Mouse (Mus musculus) frontal cortex, adult (tissue): ENCODE data around the gene Slc4a8.
A peak's percentile ranks its signal among the peaks of the same experiment; 100 is the strongest.
"Not testable (repeated sequence)": the region's sequence is repeated elsewhere in the genome, so short reads cannot be mapped to it uniquely, and the experiment has no call there.

ENCODE experiments used
- ATAC-seq: cut with Nextera tagmentation; 2 replicates; pipeline ENCODE4 v1.9.2; 2017; ENCODE audit warnings: mild to moderate bottlenecking, moderate library complexity, mixed read lengths; ENCODE audit not compliant: low TSS enrichment

The Slc4a8 gene

GRCm38 (mm10) chr15:100773859-100774258 is 12.3 kb downstream of the Slc4a8 start:
- ATAC-seq, result not testable (repeated sequence)

- ATAC-seq, result no peak
These were observed 13.9 kb downstream of the Slc4a8 start for GRCm38 (mm10) chr15:100775189-100776166.

- ATAC-seq, result no peak
These were observed 14.9 kb downstream of the Slc4a8 start for GRCm38 (mm10) chr15:100776424-100776823.

GRCm38 (mm10) chr15:100777020-100778016 is 15.8 kb downstream of the Slc4a8 start:
- ATAC-seq, result peak; percentile 72

- ATAC-seq, result 0 out of 2 replicates have a peak, but pooled peaks have one; percentile 11
These were observed 18.3 kb downstream of the Slc4a8 start for GRCm38 (mm10) chr15:100779896-100780295.

- no peak for ATAC-seq
These were observed 21.9 kb downstream of the Slc4a8 start for GRCm38 (mm10) chr15:100783244-100783987.

- ATAC-seq, result no peak
These were observed 28.7 kb downstream of the Slc4a8 start for GRCm38 (mm10) chr15:100790219-100790618.

- no peak for ATAC-seq
These were observed 30.8 kb downstream of the Slc4a8 start for GRCm38 (mm10) chr15:100792324-100792723.

GRCm38 (mm10) chr15:100800914-100801313 is 39.4 kb downstream of the Slc4a8 start:
- ATAC-seq, result no peak

GRCm38 (mm10) chr15:100808062-100808461 is 46.5 kb downstream of the Slc4a8 start:
- no peak for ATAC-seq

GRCm38 (mm10) chr15:100808484-100808883 is 46.9 kb downstream of the Slc4a8 start:
- no peak for ATAC-seq

- no peak for ATAC-seq
These were observed 48.7 kb downstream of the Slc4a8 start for GRCm38 (mm10) chr15:100810243-100810642.

- ATAC-seq, result 0 out of 2 replicates have a peak, but pooled peaks have one; percentile 4
These were observed 52.0 kb downstream of the Slc4a8 start for GRCm38 (mm10) chr15:100813501-100813900.

GRCm38 (mm10) chr15:100814066-100814465 is 52.5 kb downstream of the Slc4a8 start:
- ATAC-seq, result no peak

GRCm38 (mm10) chr15:100815310-100815709 is 53.8 kb downstream of the Slc4a8 start:
- ATAC-seq, result peak; percentile 56

- ATAC-seq, result no peak
These were observed 57.3 kb downstream of the Slc4a8 start for GRCm38 (mm10) chr15:100818860-100819259.

GRCm38 (mm10) chr15:100821824-100822223 is 60.3 kb downstream of the Slc4a8 start:
- no peak for ATAC-seq

GRCm38 (mm10) chr15:100822370-100822769 is 60.8 kb downstream of the Slc4a8 start:
- ATAC-seq, result peak; percentile 33; the same call in 1 of the 2 replicates

GRCm38 (mm10) chr15:100825249-100825856 is 63.8 kb downstream of the Slc4a8 start:
- ATAC-seq, result peak; percentile 53

GRCm38 (mm10) chr15:100826076-100826475 is 64.5 kb downstream of the Slc4a8 start:
- ATAC-seq, result 0 out of 2 replicates have a peak, but pooled peaks have one; percentile 8

GRCm38 (mm10) chr15:100829775-100830174 is 68.2 kb downstream of the Slc4a8 start:
- peak; percentile 53 for ATAC-seq
